Mouse (Mus musculus) embryonic facial prominence, embryonic 12.5 days (tissue): ENCODE measurements at regions not wholly inside any gene's neighbourhood (a gene's known extent, or its start where the extent isn't known, plus 50 kb on each side); places are given as distances from the start of the nearest gene placed in this dataset.

ENCODE experiments used
- ATAC-seq: fragments of 200-750 bp; cut with Nextera tagmentation; 2 replicates; pipeline ENCODE4 v1.8.0; 2017; ENCODE audit not compliant: insufficient number of reproducible peaks, insufficient read depth, low FRiP score, low TSS enrichment
- H3K27ac ChIP-seq: fragments of 300-500 bp; sonication (generic); 2 replicates; pipeline ENCODE4 v1.5.1; 2016; ENCODE audit warnings: mild to moderate bottlenecking
- H3K27me3 ChIP-seq: fragments of 300-500 bp; sonication (generic); 2 replicates; pipeline ENCODE4 v1.6.1; 2016; ENCODE audit warnings: mild to moderate bottlenecking, moderate library complexity
- H3K36me3 ChIP-seq: fragments of 300-500 bp; sonication (generic); 2 replicates; pipeline ENCODE4 v1.6.1; 2016; ENCODE audit warnings: mild to moderate bottlenecking
- H3K4me1 ChIP-seq: fragments of 300-500 bp; sonication (generic); 2 replicates; pipeline ENCODE4 v1.6.1; 2016
- H3K4me2 ChIP-seq: fragments of 300-500 bp; sonication (generic); replicated peaks from 2 replicates; pipeline ENCODE4 v1.6.1; 2016; ENCODE audit warnings: mild to moderate bottlenecking, moderate library complexity
- H3K4me3 ChIP-seq: fragments of 300-500 bp; sonication (generic); 2 replicates; pipeline ENCODE4 v1.5.1; 2016; ENCODE audit warnings: mild to moderate bottlenecking
- H3K9ac ChIP-seq: fragments of 300-500 bp; sonication (generic); 2 replicates; pipeline ENCODE4 v1.6.1; 2016; ENCODE audit warnings: mild to moderate bottlenecking, moderate library complexity
- H3K9me3 ChIP-seq: fragments of 300-500 bp; sonication (generic); 2 replicates; pipeline ENCODE4 v1.6.1; 2016; ENCODE audit warnings: mild to moderate bottlenecking, moderate library complexity
- WGBS: fragments of 180-500 bp; shearing (Covaris S2); methylation state at CpG from one replicate; pipeline ENCODE4 v1.1.7; 2016; 5-methylcytosine and 5-hydroxymethylcytosine counted together

GRCm38 (mm10) chr9:61655433-61655981 lies 258.8 kb downstream of the Rplp1 start:
- H3K4me3 ChIP-seq = no peak overlapping the region
- H3K36me3 ChIP-seq = no peaks in the 10 kb centered on the region

GRCm38 (mm10) chr9:61645661-61646425 lies 268.5 kb downstream of the Rplp1 start:
- peaks cover 15% of the 10 kb centered on the region for H3K4me1 ChIP-seq
- 46% methylated on average over 20 of the region's 20 CpGs for WGBS
- peak overlapping the region; percentile 52 for H3K27ac ChIP-seq
- H3K9me3 ChIP-seq = 0 out of 2 replicates have a peak, but pooled peaks cover 7% of the 10 kb centered on the region
- no peak overlapping the region for H3K9ac ChIP-seq
- H3K4me2 ChIP-seq = 0 out of 2 replicates have a peak overlapping the region, but pooled peaks have one; percentile 9
- peak; percentile 19; the same call in 1 of the 2 replicates for ATAC-seq
- H3K36me3 ChIP-seq = no peaks in the 10 kb centered on the region
- no peak overlapping the region for H3K4me3 ChIP-seq
- H3K27me3 ChIP-seq = no peaks in the 10 kb centered on the region

More at GRCm38 (mm10) chr9:61655433-61655981, 258.8 kb downstream of the Rplp1 start:
- no peaks in the 10 kb centered on the region for H3K4me1 ChIP-seq
- H3K9me3 ChIP-seq = no peaks in the 10 kb centered on the region
- no peak overlapping the region for H3K27ac ChIP-seq
- no peak overlapping the region for H3K4me2 ChIP-seq
- H3K27me3 ChIP-seq = no peaks in the 10 kb centered on the region
- WGBS = 72% methylated on average over 9 of the region's 9 CpGs
- no peak overlapping the region for H3K9ac ChIP-seq
- no peak for ATAC-seq

- no peak for ATAC-seq
- H3K27ac ChIP-seq = no peak overlapping the region
- H3K4me3 ChIP-seq = no peak overlapping the region
- H3K9ac ChIP-seq = no peak overlapping the region
- H3K9me3 ChIP-seq = 0 out of 2 replicates have a peak, but pooled peaks cover 7% of the 10 kb centered on the region
- no peak overlapping the region for H3K4me2 ChIP-seq
- no peaks in the 10 kb centered on the region for H3K27me3 ChIP-seq
- H3K4me1 ChIP-seq = peaks cover 4% of the 10 kb centered on the region
- H3K36me3 ChIP-seq = no peaks in the 10 kb centered on the region
- 85% methylated on average over 3 of the region's 3 CpGs for WGBS
Measured at GRCm38 (mm10) chr9:61640739-61641138, 268.6 kb downstream of the Tle3 start.

DNA sequence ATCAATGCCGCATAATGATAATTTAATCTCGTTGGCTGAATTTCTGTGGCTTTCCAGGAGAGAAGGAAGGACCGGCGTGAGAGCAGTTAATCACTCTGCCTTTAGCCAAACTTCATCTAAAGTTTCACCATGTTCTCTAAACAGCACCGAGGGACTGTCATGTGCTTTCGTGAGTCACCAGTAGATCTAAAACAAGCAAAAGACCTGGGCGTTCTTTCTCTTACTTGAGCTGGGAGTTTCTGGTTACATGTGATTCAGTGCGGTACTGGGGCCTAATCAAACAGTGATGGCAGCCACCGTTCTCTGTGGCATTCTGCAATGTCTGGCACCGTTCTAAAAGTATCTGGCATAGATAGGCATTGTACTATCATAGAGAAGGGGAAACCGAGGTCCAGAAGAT lies 266.7 kb downstream of the Tle3 start:
- Histone ChIP-seq H3K4me3 (no peak overlapping the region), H3K36me3 (no peaks in the 10 kb centered on the region), H3K27me3 (no peaks in the 10 kb centered on the region), H3K27ac (no peak overlapping the region), H3K9me3 (0 out of 2 replicates have a peak, but pooled peaks cover 7% of the 10 kb centered on the region), H3K4me2 (no peak overlapping the region), H3K4me1 (no peaks in the 10 kb centered on the region), H3K9ac (no peak overlapping the region)
- ATAC-seq = no peak
- 75% methylated on average over 11 of the region's 11 CpGs for WGBS

DNA sequence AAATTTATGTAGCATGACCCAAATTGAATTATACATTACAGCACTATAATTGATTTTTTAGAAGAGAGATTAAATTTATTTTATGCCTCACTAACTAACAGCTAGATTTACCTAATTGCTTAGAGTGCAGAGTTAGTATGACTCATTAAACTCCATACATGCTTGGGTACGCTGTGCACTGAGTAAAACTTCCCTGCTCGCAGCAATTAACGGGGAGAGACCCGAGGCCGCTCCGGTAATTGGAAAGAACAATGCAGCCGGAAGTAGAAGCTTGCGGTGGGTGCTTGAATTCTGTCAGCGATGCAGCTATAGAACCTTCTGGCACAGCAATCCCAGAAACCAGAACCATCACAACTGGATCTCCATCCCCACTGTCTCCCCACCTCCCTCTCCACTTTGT lies 261.8 kb downstream of the Tle3 start:
- no peak overlapping the region for H3K9ac ChIP-seq
- H3K27me3 ChIP-seq = 0 out of 2 replicates have a peak, but pooled peaks cover 2% of the 10 kb centered on the region
- no peak overlapping the region for H3K27ac ChIP-seq
- H3K4me3 ChIP-seq = no peak overlapping the region
- no peaks in the 10 kb centered on the region for H3K9me3 ChIP-seq
- H3K36me3 ChIP-seq = no peaks in the 10 kb centered on the region
- 65% methylated on average over 9 of the region's 9 CpGs for WGBS
- H3K4me2 ChIP-seq = no peak overlapping the region
- no peaks in the 10 kb centered on the region for H3K4me1 ChIP-seq
- ATAC-seq = no peak

- Histone ChIP-seq H3K9ac (no peak overlapping the region), H3K4me1 (no peaks in the 10 kb centered on the region), H3K27me3 (0 out of 2 replicates have a peak, but pooled peaks cover 2% of the 10 kb centered on the region), H3K9me3 (no peaks in the 10 kb centered on the region), H3K27ac (no peak overlapping the region), H3K36me3 (no peaks in the 10 kb centered on the region), H3K4me2 (no peak overlapping the region), H3K4me3 (no peak overlapping the region)
- whole genome bisulfite sequencing = 97% methylated on average over 3 of the region's 3 CpGs
- ATAC-seq = no peak
Measured at GRCm38 (mm10) chr9:61632602-61633001, 260.4 kb downstream of the Tle3 start.

- no peak for ATAC-seq
- Histone ChIP-seq H3K9me3 (no peaks in the 10 kb centered on the region), H3K4me2 (no peak overlapping the region), H3K4me1 (peaks cover 7% of the 10 kb centered on the region; the same call in 1 of the 2 replicates), H3K4me3 (no peak overlapping the region), H3K9ac (no peak overlapping the region), H3K27ac (no peak overlapping the region), H3K27me3 (0 out of 2 replicates have a peak, but pooled peaks cover 5% of the 10 kb centered on the region), H3K36me3 (no peaks in the 10 kb centered on the region)
- WGBS = 83% methylated on average over 7 of the region's 7 CpGs
Measured at GRCm38 (mm10) chr9:61631097-61631496, 258.9 kb downstream of the Tle3 start.

GRCm38 (mm10) chr9:61627801-61628574 lies 255.8 kb downstream of the Tle3 start:
- no peak overlapping the region for H3K27ac ChIP-seq
- H3K36me3 ChIP-seq = no peaks in the 10 kb centered on the region
- H3K27me3 ChIP-seq = 0 out of 2 replicates have a peak, but pooled peaks cover 6% of the 10 kb centered on the region
- no peak overlapping the region for H3K4me3 ChIP-seq
- WGBS = 73% methylated on average over 6 of the region's 6 CpGs
- H3K4me1 ChIP-seq = peaks cover 9% of the 10 kb centered on the region; the same call in 1 of the 2 replicates
- no peaks in the 10 kb centered on the region for H3K9me3 ChIP-seq
- H3K9ac ChIP-seq = no peak overlapping the region
- ATAC-seq = no peak
- no peak overlapping the region for H3K4me2 ChIP-seq

DNA sequence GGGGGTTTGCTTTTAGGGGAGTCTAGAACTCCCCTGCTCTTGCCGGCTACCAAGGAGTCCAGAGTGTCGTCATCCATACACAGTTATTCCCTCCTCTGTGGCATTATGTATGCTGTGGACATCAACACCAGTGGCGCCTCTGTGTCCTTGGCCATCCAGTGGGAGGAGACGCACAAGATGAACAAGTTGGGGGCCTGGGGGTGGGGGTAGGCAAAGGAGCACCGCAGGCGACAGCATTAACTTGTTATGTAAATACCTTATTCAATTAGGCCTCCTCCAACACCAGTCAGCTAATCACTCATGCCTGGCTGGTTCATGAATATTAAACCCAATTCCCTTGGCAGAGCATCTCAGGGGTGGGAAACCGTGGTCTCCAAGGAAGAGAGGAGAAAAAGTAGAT lies 250.8 kb downstream of the Tle3 start:
- Histone ChIP-seq H3K9ac (no peak overlapping the region), H3K36me3 (no peaks in the 10 kb centered on the region), H3K27me3 (0 out of 2 replicates have a peak, but pooled peaks cover 9% of the 10 kb centered on the region), H3K27ac (no peak overlapping the region), H3K9me3 (no peaks in the 10 kb centered on the region), H3K4me1 (peaks cover 33% of the 10 kb centered on the region), H3K4me3 (no peak overlapping the region), H3K4me2 (no peak overlapping the region)
- ATAC-seq = no peak
- WGBS = 43% methylated on average over 7 of the region's 7 CpGs

GRCm38 (mm10) chr9:61621939-61622338 lies 249.8 kb downstream of the Tle3 start:
- H3K27ac ChIP-seq = no peak overlapping the region
- H3K4me3 ChIP-seq = no peak overlapping the region
- WGBS = 70% methylated on average over 5 of the region's 5 CpGs
- no peak overlapping the region for H3K9ac ChIP-seq
- H3K36me3 ChIP-seq = no peaks in the 10 kb centered on the region
- 0 out of 2 replicates have a peak, but pooled peaks cover 9% of the 10 kb centered on the region for H3K27me3 ChIP-seq
- no peaks in the 10 kb centered on the region for H3K9me3 ChIP-seq
- no peak for ATAC-seq
- H3K4me1 ChIP-seq = peaks cover 35% of the 10 kb centered on the region
- H3K4me2 ChIP-seq = no peak overlapping the region

- no peak overlapping the region for H3K4me2 ChIP-seq
- no peak overlapping the region for H3K9ac ChIP-seq
- 0 out of 2 replicates have a peak, but pooled peaks cover 6% of the 10 kb centered on the region for H3K27me3 ChIP-seq
- peaks cover 30% of the 10 kb centered on the region for H3K4me1 ChIP-seq
- H3K9me3 ChIP-seq = no peaks in the 10 kb centered on the region
- no peak for ATAC-seq
- H3K27ac ChIP-seq = no peak overlapping the region
- H3K36me3 ChIP-seq = no peaks in the 10 kb centered on the region
- H3K4me3 ChIP-seq = no peak overlapping the region
- 63% methylated on average over 2 of the region's 2 CpGs for WGBS
Measured at GRCm38 (mm10) chr9:61620786-61621185, 248.6 kb downstream of the Tle3 start.
